Mouse (Mus musculus): Measurements from ENCODE around the gene Olfr283. TPM values are rescaled to one million over a fixed set of nuclear protein-coding genes. Genes with fewer than 3 reads are reported as not detected.
"Not testable (repeated sequence)": the region's sequence is repeated elsewhere in the genome, so short reads cannot be mapped to it uniquely, and the experiment has no call there.

Olfr283 gene
- total RNA-seq (2021), result not detected
- long read RNA-seq, experiment 1, result 0 reads
- long read RNA-seq, experiment 2, result 0 reads

DNA sequence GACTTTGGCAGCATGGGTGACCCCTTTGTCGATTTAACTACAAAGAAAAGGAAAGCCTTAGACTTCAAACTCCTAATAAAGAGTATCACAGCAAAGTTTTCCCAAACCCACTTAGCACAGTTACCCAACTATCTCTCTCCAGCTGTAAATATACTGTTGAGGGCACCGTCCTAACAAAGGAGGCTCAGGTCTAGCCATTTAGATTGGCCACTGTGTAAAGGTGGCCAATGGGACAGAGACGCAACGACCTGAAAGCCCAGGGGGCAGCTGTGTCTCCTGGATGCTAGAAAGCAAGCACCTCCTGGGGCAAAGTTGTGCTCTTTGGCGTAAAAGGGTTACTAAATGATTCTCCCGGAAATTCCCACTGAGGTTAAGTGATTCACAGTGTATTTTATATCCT lies at the start of gene Olfr283:
Gene Olfr283, minus strand, starts transcription at position 101 of the 400 bp plus-strand sequence.
- DNase-seq (ENCODE audit: low spot score), result no peak

GRCm38 (mm10) chr15:98425188-98425587 lies 44.4 kb upstream of the Olfr283 start:
- no peak for DNase-seq (ENCODE audit: low spot score)

DNA sequence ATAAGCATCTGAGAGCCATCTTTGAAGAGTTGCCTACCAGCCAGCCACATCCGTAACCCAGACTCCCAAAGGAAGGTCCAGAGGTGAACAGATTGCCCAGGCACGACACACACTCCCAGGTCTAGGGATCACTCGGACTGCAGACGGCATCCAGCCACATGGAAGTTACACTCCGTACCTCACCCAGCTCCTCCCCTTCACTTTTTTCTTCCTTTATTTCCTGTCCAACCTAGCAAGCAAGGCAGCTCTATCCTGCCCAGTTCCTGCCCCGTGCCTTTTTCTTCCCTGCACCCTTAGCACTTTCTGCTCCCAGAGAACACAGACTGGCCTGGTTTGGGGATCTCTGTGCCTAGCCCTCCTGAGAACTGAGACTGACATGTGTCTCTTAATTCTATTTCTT lies 44.0 kb upstream of the Olfr283 start:
- no peak for DNase-seq (ENCODE audit: low spot score)

GRCm38 (mm10) chr15:98424326-98424725 lies 43.6 kb upstream of the Olfr283 start:
- peak; percentile 22 for DNase-seq (ENCODE audit: low spot score)

DNA sequence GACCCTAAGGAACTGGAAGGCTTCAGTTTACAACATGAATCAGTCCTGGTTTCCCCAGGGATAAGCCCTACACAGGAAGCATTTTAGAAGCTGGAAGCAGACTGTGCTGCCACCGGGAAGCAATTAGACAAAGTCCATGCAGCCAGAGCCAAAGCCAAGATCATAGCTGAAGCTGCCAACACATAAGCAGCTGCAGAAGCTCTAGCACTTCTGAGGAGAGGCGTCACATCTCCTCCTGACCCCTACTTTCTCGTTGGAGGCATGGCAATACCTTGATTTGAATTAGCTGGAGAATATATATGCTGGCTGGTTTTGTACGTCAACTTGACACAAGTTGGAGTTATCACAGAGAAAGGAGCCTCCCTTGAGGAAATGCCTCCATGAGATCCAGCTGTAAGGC lies 40.2 kb upstream of the Olfr283 start:
- no peak for DNase-seq (ENCODE audit: low spot score)

- no peak for DNase-seq (ENCODE audit: low spot score)
Measured at GRCm38 (mm10) chr15:98418096-98418495, 37.4 kb upstream of the Olfr283 start.

GRCm38 (mm10) chr15:98417285-98417684 lies 36.5 kb upstream of the Olfr283 start:
- DNase-seq (ENCODE audit: low spot score), result not testable (repeated sequence)

GRCm38 (mm10) chr15:98416802-98417201 lies 36.1 kb upstream of the Olfr283 start:
- not testable (repeated sequence) for DNase-seq (ENCODE audit: low spot score)

DNA sequence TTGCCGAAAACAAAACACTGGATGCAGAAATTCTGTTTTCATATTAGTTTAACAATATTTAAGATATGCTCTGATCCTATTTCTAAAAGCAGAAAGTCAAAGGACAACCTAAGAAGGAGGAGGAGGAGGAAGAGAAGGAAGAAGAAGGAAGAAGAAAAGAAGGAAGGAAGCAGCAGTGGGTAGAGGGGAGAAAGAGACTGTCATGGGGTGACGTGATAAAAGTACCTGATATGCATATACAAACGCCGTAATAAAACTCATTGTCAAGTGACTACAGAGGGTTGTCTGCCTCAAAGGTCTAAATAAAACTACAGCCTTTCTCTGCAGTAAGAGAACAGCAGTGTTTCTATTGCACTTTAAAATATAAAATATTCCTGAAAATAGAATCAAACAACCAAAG lies 35.2 kb upstream of the Olfr283 start:
- DNase-seq (ENCODE audit: low spot score), result no peak

GRCm38 (mm10) chr15:98410249-98410648 lies 29.5 kb upstream of the Olfr283 start:
- no peak for DNase-seq (ENCODE audit: low spot score)

DNA sequence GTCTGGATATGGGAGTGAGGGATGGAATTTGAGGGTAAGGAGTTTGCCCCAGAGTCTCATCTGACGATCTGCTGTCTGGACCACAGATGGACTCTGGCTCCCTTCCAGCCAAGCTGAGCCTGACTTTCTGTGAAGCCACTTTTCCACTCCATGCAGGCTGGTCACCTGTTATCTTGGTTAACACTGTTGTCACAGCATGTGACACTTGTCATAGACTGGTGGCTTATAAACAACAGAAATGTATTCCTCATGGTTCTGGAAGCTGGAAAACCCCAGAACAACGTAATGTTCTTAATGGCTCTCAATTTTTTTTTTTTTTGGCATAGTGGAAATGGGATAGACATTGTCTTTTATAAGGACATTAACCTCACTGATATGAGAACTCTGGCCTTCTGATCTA lies 28.9 kb upstream of the Olfr283 start:
- DNase-seq (ENCODE audit: low spot score), result no peak

GRCm38 (mm10) chr15:98408406-98409060 lies 27.8 kb upstream of the Olfr283 start:
- no peak for DNase-seq (ENCODE audit: low spot score)

- DNase-seq (ENCODE audit: low spot score), result no peak
Measured at GRCm38 (mm10) chr15:98402356-98402755, 21.6 kb upstream of the Olfr283 start.

DNA sequence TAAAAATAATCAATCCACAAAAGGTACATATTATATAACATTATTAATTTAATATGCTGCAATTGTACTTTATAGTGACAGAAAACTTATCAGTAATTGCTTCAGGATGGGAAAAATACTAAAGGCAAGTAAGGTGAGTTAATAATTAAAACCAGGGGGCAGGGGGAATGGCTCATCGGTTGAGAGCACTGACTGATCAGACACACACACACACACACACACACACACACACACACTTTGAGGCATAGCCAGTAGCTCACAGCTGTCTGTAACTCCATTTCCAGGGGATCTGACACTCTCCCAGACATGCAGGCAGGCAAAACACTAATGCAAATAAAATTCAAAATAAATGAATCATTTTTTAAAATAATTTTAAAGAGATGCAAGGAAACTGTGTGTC lies 16.4 kb upstream of the Olfr283 start:
- DNase-seq (ENCODE audit: low spot score), result no peak

- peak; percentile 32 for DNase-seq (ENCODE audit: low spot score)
Measured at GRCm38 (mm10) chr15:98391903-98392187, 11.1 kb upstream of the Olfr283 start.

- DNase-seq (ENCODE audit: low spot score), result peak; percentile 9
Measured at GRCm38 (mm10) chr15:98391081-98391902, 10.5 kb upstream of the Olfr283 start.

DNA sequence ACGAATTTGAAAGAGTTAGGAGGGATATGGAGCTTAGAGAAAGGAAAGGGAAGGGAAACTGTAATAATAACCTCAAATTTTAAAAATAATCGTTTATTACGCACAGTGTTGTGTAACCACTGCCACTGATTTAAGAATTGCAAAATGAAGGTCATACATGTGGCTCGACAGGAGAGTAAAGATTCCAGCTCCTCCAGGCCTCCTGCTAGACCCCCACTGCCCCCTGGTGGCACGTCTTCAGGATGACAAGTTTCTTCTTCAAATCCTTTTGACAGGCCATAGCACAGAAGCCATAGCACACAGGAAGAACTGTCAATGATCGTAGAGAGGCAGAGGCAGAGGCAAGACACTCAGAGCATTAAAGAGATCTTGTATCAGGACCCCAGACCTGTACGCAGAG lies 9.1 kb upstream of the Olfr283 start:
- peak; percentile 69 for DNase-seq (ENCODE audit: low spot score)

DNA sequence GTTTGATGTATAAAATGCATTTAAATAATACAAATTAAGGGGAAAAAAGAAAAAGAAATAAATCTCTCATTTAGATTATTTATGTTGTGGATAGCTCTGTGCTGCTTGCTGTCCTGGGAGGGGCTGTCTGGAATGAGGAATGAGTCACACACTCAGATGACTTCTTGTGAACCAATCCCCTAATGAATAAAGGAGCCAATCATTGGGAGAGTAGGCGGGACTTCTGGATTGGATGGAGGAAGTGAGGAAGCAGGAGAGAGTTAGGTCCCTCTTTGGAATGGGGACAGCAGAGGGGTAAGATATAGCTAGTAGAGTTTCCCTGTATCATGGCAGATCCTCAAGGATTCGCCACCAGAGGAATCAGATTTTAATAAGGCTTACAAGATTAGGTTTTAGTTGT lies 6.9 kb upstream of the Olfr283 start:
- no peak for DNase-seq (ENCODE audit: low spot score)

- no peak for DNase-seq (ENCODE audit: low spot score)
Measured at GRCm38 (mm10) chr15:98378209-98378608, 2.5 kb downstream of the Olfr283 start.

DNA sequence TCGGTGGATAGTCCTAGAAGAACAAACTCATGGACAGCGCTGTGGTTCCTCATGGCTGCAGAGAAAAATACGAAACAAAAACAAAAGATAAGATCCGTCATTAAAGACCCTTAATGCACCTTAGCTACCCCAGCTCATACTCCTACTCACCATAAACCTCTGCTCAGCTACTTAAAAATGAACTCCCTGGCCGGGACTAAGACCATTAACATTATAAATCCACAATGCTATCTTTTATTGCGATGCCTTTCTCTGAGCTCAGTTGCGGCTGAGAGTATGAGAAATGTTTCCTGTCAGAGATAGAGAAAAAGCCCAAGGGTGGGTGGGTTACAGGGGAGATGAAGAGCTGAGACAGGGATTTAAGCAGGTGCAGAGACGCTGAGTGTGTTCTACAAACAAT lies 39.9 kb downstream of the Olfr283 start, which contains the start of gene Olfr284:
Gene Olfr284, minus strand, starts transcription at position 101 of the 400 bp plus-strand sequence.
- no peak for DNase-seq (ENCODE audit: low spot score)

All from gastrocnemius, adult 18-20 months (tissue).